In the genomic region with DNA sequence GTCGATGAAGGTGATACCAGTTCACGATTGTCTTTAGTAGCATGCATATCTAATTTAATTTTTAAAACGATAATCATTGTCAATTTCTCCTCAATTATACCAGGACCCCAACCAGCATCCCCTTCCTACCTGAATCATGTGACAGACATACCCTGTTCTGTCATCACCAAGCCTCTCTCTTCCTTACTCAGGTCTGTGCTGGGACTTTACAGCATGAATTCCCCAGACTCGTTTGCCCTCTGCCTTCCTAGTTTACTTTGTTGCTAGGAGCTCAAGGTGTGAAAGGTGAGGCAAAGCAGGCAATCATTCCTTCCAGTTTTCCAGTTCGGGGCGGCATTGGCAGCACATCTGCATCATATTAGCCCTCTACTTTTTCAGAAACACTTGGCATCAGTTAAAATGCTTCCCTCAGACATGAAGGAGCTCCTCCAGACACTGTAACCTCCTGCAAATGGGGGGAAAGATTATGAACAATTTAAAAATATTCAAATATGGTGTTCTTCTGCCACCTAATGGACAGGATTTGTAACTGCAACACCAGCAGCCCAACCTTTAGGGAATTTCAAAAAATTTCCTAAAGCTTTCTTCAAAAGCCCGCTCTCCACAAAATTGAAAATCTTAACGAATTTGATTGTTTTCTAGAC, we compare ENCODE assay signal across 9 mouse cellular contexts. TPM values are rescaled to one million over a fixed set of nuclear protein-coding genes. Genes with fewer than 3 reads are reported as not detected.
DNase-seq lines count a peak whose midpoint lies in the region; ATAC-seq and TF ChIP-seq lines count a peak whose summit lies in the region.
"Had no signal": no experiment of that assay in that cellular context is flagged by ENCODE, and none has a peak within 500 bp of the region (broad histone marks: within the 10 kb centered on the region; RNA-seq: fewer than 3 reads in every experiment).

No protein-coding gene starts in this region.

- no peak overlapping the region for H3K27ac ChIP-seq in left cerebral cortex, adult 2 months
- H3K27ac ChIP-seq in limb, embryonic 15.5 days = no peak overlapping the region
- H3K27ac ChIP-seq in heart, embryonic 10.5 days = no peak overlapping the region
- H3K27ac ChIP-seq: embryonic facial prominence, embryonic 15.5 days had no signal

- no peaks in the 10 kb centered on the region for H3K9me3 ChIP-seq in limb, embryonic 15.5 days
- no peaks in the 10 kb centered on the region for H3K9me3 ChIP-seq in heart, embryonic 10.5 days
- H3K9me3 ChIP-seq: embryonic facial prominence, embryonic 15.5 days had no signal

- H3K36me3 ChIP-seq in limb, embryonic 15.5 days = no peaks in the 10 kb centered on the region
- H3K36me3 ChIP-seq in splenic B cell, adult 2 months (ENCODE audit: control insufficient read depth, insufficient read depth, low read length, poor library complexity, severe bottlenecking) = no peaks in the 10 kb centered on the region
- H3K36me3 ChIP-seq in heart, embryonic 10.5 days = no peaks in the 10 kb centered on the region
- H3K36me3 ChIP-seq: embryonic facial prominence, embryonic 15.5 days had no signal

- no peak for DNase-seq in left cerebral cortex, adult 2 months (ENCODE audit: extremely low spot score in 1 of 2, low spot score in 2 of 2)
- no peak for DNase-seq in left cerebral cortex, adult 18-20 months (ENCODE audit: low spot score in 2 of 2)
- peak; percentile 66 for DNase-seq in NIH3T3 (ENCODE audit: low read depth)
- peak; percentile 4 for DNase-seq in fibroblast of lung, adult 2 months (ENCODE audit: low read depth)
- peak; percentile 32 for DNase-seq in splenic B cell, adult 2 months (ENCODE audit: low read depth, low spot score)
- no peak for DNase-seq in heart, embryonic 10.5 days (ENCODE audit: low spot score)
- no peak for DNase-seq in right cerebral cortex, postnatal 25 days

- ATAC-seq in limb, embryonic 15.5 days (ENCODE audit: insufficient number of reproducible peaks, low FRiP score, low TSS enrichment, low read depth) = no peak

- H3K4me2 ChIP-seq in limb, embryonic 15.5 days = 0 out of 2 replicates have a peak overlapping the region, but pooled peaks have one; percentile 17
- H3K4me2 ChIP-seq: embryonic facial prominence, embryonic 15.5 days had no signal

- WGBS in limb, embryonic 15.5 days = 43% methylated on average over 8 of the region's 8 CpGs
- 52% methylated on average over 8 of the region's 8 CpGs for WGBS in heart, embryonic 10.5 days

- H3K9ac ChIP-seq in limb, embryonic 15.5 days = no peak overlapping the region
- H3K9ac ChIP-seq: embryonic facial prominence, embryonic 15.5 days had no signal

- 0 out of 2 replicates have a peak, but pooled peaks cover 2% of the 10 kb centered on the region for H3K4me1 ChIP-seq in limb, embryonic 15.5 days
- no peaks in the 10 kb centered on the region for H3K4me1 ChIP-seq in heart, embryonic 10.5 days

- peak; percentile 77 for TF ChIP-seq CTCF in left cerebral cortex, adult 2 months (IDR thresholded peaks at IDR 0.05)

- intact Hi-C loops in left cerebral cortex, adult 2 months (cut with DNase I) = no loop called here

- no peak overlapping the region for H3K4me3 ChIP-seq in left cerebral cortex, adult 2 months
- H3K4me3 ChIP-seq in limb, embryonic 15.5 days = no peak overlapping the region
- H3K4me3 ChIP-seq in heart, embryonic 10.5 days = no peak overlapping the region
- H3K4me3 ChIP-seq: embryonic facial prominence, embryonic 15.5 days had no signal

- no peaks in the 10 kb centered on the region for H3K27me3 ChIP-seq in limb, embryonic 15.5 days
- no peaks in the 10 kb centered on the region for H3K27me3 ChIP-seq in splenic B cell, adult 2 months (ENCODE audit: control insufficient read depth, insufficient read depth, low read length, poor library complexity, severe bottlenecking)
- no peaks in the 10 kb centered on the region for H3K27me3 ChIP-seq in heart, embryonic 10.5 days (ENCODE audit: insufficient read depth, poor library complexity, severe bottlenecking)
- H3K27me3 ChIP-seq: embryonic facial prominence, embryonic 15.5 days had no signal

RNA-seq across cellular contexts. Expression of gene Steap4, which starts 36.3 kb away (rescaled TPM):
- total RNA-seq in left cerebral cortex, adult 2 months (2021) = under 1 TPM; 0.09 to 0.14 TPM
- total RNA-seq in left cerebral cortex, adult 18-20 months (2021) = under 1 TPM in 1 of 2 experiments, not detected in 1; 0.16 TPM
- polyA plus RNA-seq in limb, embryonic 15.5 days (2015; fragmentation: Nextera tagmentation; extraction: Ambion mirVana) = 12.6 and 15.9 TPM in 2 replicates
- polyA plus RNA-seq in heart, embryonic 10.5 days (2016; fragmentation: Nextera tagmentation; extraction: Ambion mirVana) = 0.04 and 0.49 TPM in 2 replicates

RNA-seq across cellular contexts. Expression of gene Sri, which starts 49.4 kb away (rescaled TPM):
- 100 to 1,000 TPM in 1 of 2 experiments, 10 to 100 TPM in 1; 93.3 to 104 TPM for total RNA-seq in left cerebral cortex, adult 2 months (2021)
- 100 to 1,000 TPM in 1 of 2 experiments, 10 to 100 TPM in 1; 98.3 to 101 TPM for total RNA-seq in left cerebral cortex, adult 18-20 months (2021)
- polyA plus RNA-seq in limb, embryonic 15.5 days (2015; fragmentation: Nextera tagmentation; extraction: Ambion mirVana) = 275 and 294 TPM in 2 replicates
- polyA plus RNA-seq in heart, embryonic 10.5 days (2016; fragmentation: Nextera tagmentation; extraction: Ambion mirVana) = 284 and 296 TPM in 2 replicates

Comparison
In these comparisons a context has a peak if more than half of its experiments do, and no peak if none do; other contexts are left out.
1. DNase-seq: peak in NIH3T3 (single experiment), fibroblast of lung, adult 2 months (single experiment) and splenic B cell, adult 2 months (single experiment); none in left cerebral cortex, adult 2 months (0 of 2), left cerebral cortex, adult 18-20 months (0 of 2), heart, embryonic 10.5 days (single experiment) and right cerebral cortex, postnatal 25 days (single experiment).